20 mouse cellular contexts compared by ENCODE assay signal in the genomic region with DNA sequence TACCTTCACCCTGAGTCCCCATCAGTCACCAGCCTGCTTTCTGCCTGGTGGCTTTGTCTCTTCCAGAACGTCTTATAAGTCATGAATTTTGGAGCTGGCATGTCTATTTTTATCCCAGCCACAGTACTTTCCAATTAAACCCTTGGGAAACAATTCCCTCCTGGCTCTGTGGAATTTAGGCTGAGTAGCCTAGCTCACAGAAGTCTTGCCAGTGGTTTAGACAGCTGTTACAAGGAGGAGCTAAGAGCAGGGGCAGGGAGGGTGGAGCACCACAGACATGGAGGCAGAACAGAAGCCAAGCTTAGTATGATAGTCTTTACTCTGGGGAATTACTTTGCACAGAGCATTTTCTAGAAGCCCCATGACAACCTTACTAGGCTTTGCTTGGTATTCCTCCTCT. TPM values are rescaled to one million over a fixed set of nuclear protein-coding genes. Genes with fewer than 3 reads are reported as not detected.
DNase-seq lines count a peak whose midpoint lies in the region; ATAC-seq and TF ChIP-seq lines count a peak whose summit lies in the region.
"Had no signal": no experiment of that assay in that cellular context is flagged by ENCODE, and none has a peak within 500 bp of the region (broad histone marks: within the 10 kb centered on the region; RNA-seq: fewer than 3 reads in every experiment).

No protein-coding gene starts in this region.

- no peak for ATAC-seq in midbrain, embryonic 11.5 days (ENCODE audit: low FRiP score)
- ATAC-seq in midbrain, embryonic 15.5 days (replicated peaks) = no peak
- no peak for ATAC-seq in heart, embryonic 15.5 days (replicated peaks; ENCODE audit: insufficient number of reproducible peaks, insufficient read depth, low FRiP score, low read depth)
- no peak for ATAC-seq in forebrain, embryonic 14.5 days
- ATAC-seq: CD4-positive, CD25-positive, alpha-beta regulatory T cell, adult 4 months; forebrain, embryonic 13.5 days; intestine, postnatal 0 days had no signal

- H3K4me2 ChIP-seq in midbrain, embryonic 11.5 days = no peak overlapping the region
- H3K4me2 ChIP-seq in midbrain, embryonic 15.5 days = no peak overlapping the region
- no peak overlapping the region for H3K4me2 ChIP-seq in heart, embryonic 15.5 days
- no peak overlapping the region for H3K4me2 ChIP-seq in forebrain, embryonic 14.5 days (ENCODE audit: low read length)
- H3K4me2 ChIP-seq: forebrain, embryonic 13.5 days; hindbrain, embryonic 15.5 days; limb, embryonic 15.5 days had no signal

- DNase-seq in heart, adult 2 months = no peak
- DNase-seq in heart, postnatal 36 days = no peak
- DNase-seq in midbrain, embryonic 11.5 days (ENCODE audit: low spot score, missing footprints) = peak; percentile 61
- DNase-seq in forebrain, embryonic 14.5 days (ENCODE audit: low spot score) = no peak
- DNase-seq in urinary bladder, adult 2 months (ENCODE audit: low spot score) = no peak
- no peak for DNase-seq in thymus, postnatal 14 days
- DNase-seq: cerebellum, postnatal 36 days; lung, adult 2 months; thymus, postnatal 4 days had no signal

- no peaks in the 10 kb centered on the region for H3K9me3 ChIP-seq in midbrain, embryonic 11.5 days (ENCODE audit: control insufficient read depth, low read length)
- no peaks in the 10 kb centered on the region for H3K9me3 ChIP-seq in midbrain, embryonic 15.5 days
- H3K9me3 ChIP-seq in heart, embryonic 15.5 days (replicated peaks) = no peaks in the 10 kb centered on the region
- no peaks in the 10 kb centered on the region for H3K9me3 ChIP-seq in forebrain, embryonic 14.5 days (replicated peaks; ENCODE audit: control insufficient read depth, low read length)
- H3K9me3 ChIP-seq: forebrain, embryonic 13.5 days; hindbrain, embryonic 15.5 days; limb, embryonic 15.5 days had no signal

- no peak overlapping the region for H3K9ac ChIP-seq in heart, adult 2 months (ENCODE audit: low read depth, low read length)
- H3K9ac ChIP-seq in midbrain, embryonic 11.5 days (ENCODE audit: low read length) = no peak overlapping the region
- no peak overlapping the region for H3K9ac ChIP-seq in midbrain, embryonic 15.5 days
- no peak overlapping the region for H3K9ac ChIP-seq in heart, embryonic 15.5 days
- no peak overlapping the region for H3K9ac ChIP-seq in forebrain, embryonic 14.5 days (ENCODE audit: low read length)
- H3K9ac ChIP-seq: forebrain, embryonic 13.5 days; hindbrain, embryonic 15.5 days; limb, embryonic 15.5 days had no signal

- no peaks in the 10 kb centered on the region; the same call in 1 of the 2 replicates for H3K79me2 ChIP-seq in heart, adult 2 months (replicated peaks; ENCODE audit: control insufficient read depth, insufficient read depth, low read length)

- no peak for TF ChIP-seq POLR2A in heart, adult 2 months (IDR thresholded peaks at IDR 0.05; ENCODE audit: insufficient read depth, low read depth, low read length)

- TF ChIP-seq EP300 in heart, adult 2 months (IDR thresholded peaks at IDR 0.05; ENCODE audit: insufficient read depth, low read depth, low read length) = 0 out of 2 replicates have a peak, but pooled peaks have one; percentile 14

- TF ChIP-seq CTCF in heart, adult 2 months (IDR thresholded peaks at IDR 0.05) = no peak

- no peaks in the 10 kb centered on the region for H3K36me3 ChIP-seq in heart, adult 2 months (ENCODE audit: control insufficient read depth, insufficient read depth, low read length)
- H3K36me3 ChIP-seq in midbrain, embryonic 11.5 days (ENCODE audit: control insufficient read depth, insufficient read depth, low read length) = no peaks in the 10 kb centered on the region
- no peaks in the 10 kb centered on the region for H3K36me3 ChIP-seq in midbrain, embryonic 15.5 days (replicated peaks)
- H3K36me3 ChIP-seq in heart, embryonic 15.5 days = no peaks in the 10 kb centered on the region
- no peaks in the 10 kb centered on the region for H3K36me3 ChIP-seq in forebrain, embryonic 14.5 days (ENCODE audit: control insufficient read depth, insufficient read depth, low read length)
- H3K36me3 ChIP-seq: hindbrain, embryonic 15.5 days; limb, embryonic 15.5 days had no signal

- 15% methylated on average over 1 of the region's 1 CpGs for WGBS in heart, adult 2 months
- WGBS in midbrain, embryonic 11.5 days = 64% methylated on average over 1 of the region's 1 CpGs
- 60% methylated on average over 1 of the region's 1 CpGs for WGBS in midbrain, embryonic 15.5 days
- WGBS in heart, embryonic 15.5 days = 16% methylated on average over 1 of the region's 1 CpGs
- WGBS in forebrain, embryonic 14.5 days = 37% methylated on average over 1 of the region's 1 CpGs

- H3K27me3 ChIP-seq in heart, adult 2 months (ENCODE audit: control insufficient read depth, insufficient read depth, low read length) = no peaks in the 10 kb centered on the region
- no peaks in the 10 kb centered on the region for H3K27me3 ChIP-seq in midbrain, embryonic 11.5 days (ENCODE audit: control insufficient read depth, insufficient read depth, low read length)
- H3K27me3 ChIP-seq in midbrain, embryonic 15.5 days (replicated peaks) = no peaks in the 10 kb centered on the region
- H3K27me3 ChIP-seq in heart, embryonic 15.5 days = no peaks in the 10 kb centered on the region
- H3K27me3 ChIP-seq in forebrain, embryonic 14.5 days (replicated peaks; ENCODE audit: control insufficient read depth, insufficient read depth, low read length) = no peaks in the 10 kb centered on the region
- H3K27me3 ChIP-seq: forebrain, embryonic 13.5 days; hindbrain, embryonic 15.5 days; limb, embryonic 15.5 days had no signal

- peaks cover 2% of the 10 kb centered on the region; the same call in 1 of the 2 replicates for H3K4me1 ChIP-seq in heart, adult 2 months (ENCODE audit: control insufficient read depth, insufficient read depth, low read length)
- no peaks in the 10 kb centered on the region for H3K4me1 ChIP-seq in midbrain, embryonic 11.5 days (ENCODE audit: control insufficient read depth, insufficient read depth, low read length)
- no peaks in the 10 kb centered on the region for H3K4me1 ChIP-seq in midbrain, embryonic 15.5 days
- H3K4me1 ChIP-seq in heart, embryonic 15.5 days (replicated peaks) = peaks cover 15% of the 10 kb centered on the region
- H3K4me1 ChIP-seq in forebrain, embryonic 14.5 days (ENCODE audit: control insufficient read depth, insufficient read depth, low read length) = no peaks in the 10 kb centered on the region
- H3K4me1 ChIP-seq: forebrain, embryonic 13.5 days; hindbrain, embryonic 15.5 days had no signal

- no peak overlapping the region for H3K4me3 ChIP-seq in heart, adult 2 months
- H3K4me3 ChIP-seq in midbrain, embryonic 11.5 days (ENCODE audit: low read depth, low read length) = no peak overlapping the region
- no peak overlapping the region for H3K4me3 ChIP-seq in midbrain, embryonic 15.5 days
- H3K4me3 ChIP-seq in heart, embryonic 15.5 days = no peak overlapping the region
- H3K4me3 ChIP-seq in forebrain, embryonic 14.5 days (ENCODE audit: low read depth, low read length) = no peak overlapping the region
- H3K4me3 ChIP-seq: forebrain, embryonic 13.5 days; hindbrain, embryonic 15.5 days; limb, embryonic 15.5 days had no signal

- H3K27ac ChIP-seq in heart, adult 2 months = no peak overlapping the region
- no peak overlapping the region for H3K27ac ChIP-seq in midbrain, embryonic 11.5 days (ENCODE audit: low read depth, low read length)
- H3K27ac ChIP-seq in midbrain, embryonic 15.5 days = no peak overlapping the region
- peak overlapping the region; percentile 61 for H3K27ac ChIP-seq in heart, embryonic 15.5 days
- H3K27ac ChIP-seq in forebrain, embryonic 14.5 days (ENCODE audit: low read depth, low read length) = no peak overlapping the region
- H3K27ac ChIP-seq: forebrain, embryonic 13.5 days; hindbrain, embryonic 15.5 days; kidney, postnatal 0 days; limb, embryonic 15.5 days; stomach, postnatal 0 days had no signal

- intact Hi-C loops in heart, adult 2 months (cut with DNase I) = no loop called here
- intact Hi-C loops in heart, postnatal 36 days (cut with DNase I) = no loop called here

RNA-seq across cellular contexts. Expression of a gene that starts 17.8 kb away (rescaled TPM):
- 10 to 100 TPM; 33.7 to 35.2 TPM for total RNA-seq in heart, adult 2 months (2021)
- polyA plus RNA-seq in heart, adult 2 months (2012; rRNA removed) = 3.3 and 7.6 TPM in 2 replicates
- 10 to 100 TPM; 33.1 to 33.7 TPM for total RNA-seq in heart, postnatal 36 days (2021)
- polyA plus RNA-seq in midbrain, embryonic 11.5 days (2014; fragmentation: Nextera tagmentation; extraction: Ambion mirVana) = 21.1 and 21.4 TPM in 2 replicates
- polyA plus RNA-seq in midbrain, embryonic 15.5 days (2015; fragmentation: Nextera tagmentation; extraction: Ambion mirVana) = 10.9 and 11.3 TPM in 2 replicates
- 57.1 and 57.8 TPM in 2 replicates for polyA plus RNA-seq in heart, embryonic 15.5 days (2015; fragmentation: Nextera tagmentation; extraction: Ambion mirVana)
- polyA plus RNA-seq in forebrain, embryonic 14.5 days (2014; fragmentation: Nextera tagmentation; extraction: Ambion mirVana) = 4.1 and 5.5 TPM in 2 replicates
- polyA plus RNA-seq in urinary bladder, adult 2 months (2012; rRNA removed) = 3.6 and 6.4 TPM in 2 replicates
- total RNA-seq: MEL; neutrophil, adult 5-6 weeks had no signal
